Mouse (Mus musculus): ENCODE measurements at regions not wholly inside any gene's neighbourhood (a gene's known extent, or its start where the extent isn't known, plus 50 kb on each side); places are given as distances from the start of the nearest gene placed in this dataset.
"Not testable (repeated sequence)": the region's sequence is repeated elsewhere in the genome, so short reads cannot be mapped to it uniquely, and the experiment has no call there.

DNA sequence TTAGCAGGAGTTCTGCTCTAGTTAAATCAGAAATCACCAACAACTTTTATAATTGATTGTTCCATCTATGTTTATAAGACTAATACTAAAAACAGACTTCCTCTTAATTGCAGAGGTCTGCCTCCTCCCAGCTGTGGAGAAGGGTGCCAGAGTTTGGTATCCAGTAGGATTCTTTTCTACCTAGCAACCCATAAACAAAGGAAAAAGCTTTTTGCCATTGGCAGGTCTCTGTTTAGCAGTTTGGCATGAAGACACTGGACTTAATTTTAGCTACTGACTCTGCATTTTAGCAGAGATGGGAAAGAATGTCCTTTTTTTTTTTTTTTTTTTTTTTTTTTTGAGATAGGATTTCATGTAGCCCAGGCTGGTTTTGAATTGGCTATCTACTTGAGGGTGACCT is 1628.4 kb downstream of the A830018L16Rik start:
- Histone ChIP-seq H3K4me1 (no peaks in the 10 kb centered on the region), H3K4me3 (no peak overlapping the region), H3K27ac (replicated peaks) (no peak overlapping the region), H3K36me3 (replicated peaks) (no peaks in the 10 kb centered on the region), H3K27me3 (replicated peaks; ENCODE audit: low read depth, poor library complexity, severe bottlenecking) (no peaks in the 10 kb centered on the region), H3K9me3 (no peaks in the 10 kb centered on the region)
- DNase-seq (ENCODE audit: low spot score) = no peak

DNA sequence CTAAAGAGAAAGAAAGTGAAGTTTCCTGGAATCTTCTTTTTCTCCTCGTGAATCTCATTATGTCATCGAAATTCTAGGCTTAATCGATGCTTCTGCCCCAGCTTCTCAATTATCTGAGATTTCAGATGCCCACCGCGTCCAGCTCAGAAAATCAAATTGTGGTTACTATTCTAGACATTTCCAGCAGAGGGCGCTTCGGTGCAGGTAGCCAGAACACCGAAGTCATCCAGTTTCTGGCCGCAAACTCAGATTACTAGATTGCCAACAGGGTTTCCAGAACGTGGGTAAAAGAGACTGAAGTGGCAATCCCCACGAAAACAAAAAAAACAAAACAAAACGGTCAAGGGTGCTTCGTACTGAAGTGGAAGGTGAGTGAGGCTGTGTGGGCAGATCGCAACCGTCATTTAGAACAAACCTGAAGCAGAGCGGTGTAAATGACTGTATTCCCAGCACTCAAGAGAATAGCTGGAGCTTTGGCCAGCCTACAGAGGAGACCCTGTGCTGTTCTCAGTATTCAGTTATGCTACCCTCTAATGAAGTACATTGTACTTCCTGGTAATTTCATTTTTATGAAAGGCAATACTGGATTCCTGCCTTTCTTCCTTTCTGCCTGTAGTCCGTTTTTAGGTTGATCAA is 1636.4 kb downstream of the A830018L16Rik start:
- no peaks in the 10 kb centered on the region for H3K4me1 ChIP-seq
- H3K36me3 ChIP-seq (replicated peaks) = no peaks in the 10 kb centered on the region
- peak; percentile 46 for DNase-seq (ENCODE audit: low spot score)
- H3K9me3 ChIP-seq = no peaks in the 10 kb centered on the region
- H3K4me3 ChIP-seq = no peak overlapping the region
- H3K27ac ChIP-seq (replicated peaks) = no peak overlapping the region
- 22% methylated on average over 17 of the region's 17 CpGs for WGBS
- H3K27me3 ChIP-seq (replicated peaks; ENCODE audit: low read depth, poor library complexity, severe bottlenecking) = peaks cover 24% of the 10 kb centered on the region

DNA sequence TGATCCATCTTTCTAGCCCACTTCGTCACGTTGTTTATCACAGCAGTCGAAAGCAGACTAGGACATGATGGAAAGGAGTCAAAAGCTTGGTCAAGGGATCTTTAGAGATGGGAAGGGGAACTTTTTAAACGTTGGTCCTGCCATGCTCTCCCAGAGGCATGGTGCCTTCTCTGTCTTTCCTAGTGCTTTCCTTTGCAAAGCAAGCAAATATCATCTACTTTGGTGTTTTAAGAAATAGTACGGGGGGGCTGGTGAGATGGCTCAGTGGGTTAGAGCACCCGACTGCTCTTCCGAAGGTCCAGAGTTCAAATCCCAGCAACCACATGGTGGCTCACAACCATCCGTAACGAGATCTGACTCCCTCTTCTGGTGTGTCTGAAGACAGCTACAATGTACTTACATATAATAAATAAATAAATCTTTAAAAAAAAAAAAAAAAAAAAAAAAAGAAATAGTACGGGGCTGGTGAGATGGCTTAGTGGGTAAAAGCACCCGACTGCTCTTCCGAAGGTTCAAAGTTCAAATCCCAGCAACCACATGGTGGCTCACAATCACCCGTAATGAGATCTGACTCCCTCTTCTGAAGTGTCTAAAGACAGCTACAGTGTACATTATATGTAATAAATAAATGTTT is 1637.6 kb downstream of the A830018L16Rik start:
- WGBS = 80% methylated on average over 13 of the region's 13 CpGs
- not testable (repeated sequence) for H3K27ac ChIP-seq (replicated peaks); H3K9me3 ChIP-seq; H3K36me3 ChIP-seq (replicated peaks); H3K4me3 ChIP-seq; DNase-seq (ENCODE audit: low spot score); H3K4me1 ChIP-seq
- H3K27me3 ChIP-seq (replicated peaks; ENCODE audit: low read depth, poor library complexity, severe bottlenecking) = peaks cover 24% of the 10 kb centered on the region

DNA sequence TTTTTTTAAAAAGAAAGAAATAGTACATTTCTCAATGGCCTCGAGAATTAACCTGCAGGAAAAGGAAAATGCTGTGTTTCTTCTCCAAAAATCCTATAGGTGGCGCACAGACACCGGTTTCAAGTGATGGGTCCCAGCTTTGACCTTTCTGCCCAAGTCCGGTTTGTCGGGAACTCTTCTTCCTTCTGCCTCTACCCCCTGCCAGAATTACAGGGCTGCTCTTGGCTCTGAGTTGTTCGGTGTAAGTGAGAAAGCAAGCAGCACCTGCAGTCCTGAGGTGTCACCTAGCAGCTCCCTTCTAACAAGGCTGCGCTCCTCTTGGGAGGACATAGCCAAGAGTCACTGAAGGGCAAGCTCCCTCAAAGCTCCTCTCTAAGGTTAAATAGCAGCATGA is 1638.2 kb downstream of the A830018L16Rik start:
- no peak overlapping the region for H3K27ac ChIP-seq (replicated peaks)
- 13% methylated on average over 7 of the region's 7 CpGs for WGBS
- H3K9me3 ChIP-seq = no peaks in the 10 kb centered on the region
- H3K27me3 ChIP-seq (replicated peaks; ENCODE audit: low read depth, poor library complexity, severe bottlenecking) = peaks cover 24% of the 10 kb centered on the region
- no peaks in the 10 kb centered on the region for H3K36me3 ChIP-seq (replicated peaks)
- no peaks in the 10 kb centered on the region for H3K4me1 ChIP-seq
- no peak overlapping the region for H3K4me3 ChIP-seq
- DNase-seq (ENCODE audit: low spot score) = peak; percentile 47

DNA sequence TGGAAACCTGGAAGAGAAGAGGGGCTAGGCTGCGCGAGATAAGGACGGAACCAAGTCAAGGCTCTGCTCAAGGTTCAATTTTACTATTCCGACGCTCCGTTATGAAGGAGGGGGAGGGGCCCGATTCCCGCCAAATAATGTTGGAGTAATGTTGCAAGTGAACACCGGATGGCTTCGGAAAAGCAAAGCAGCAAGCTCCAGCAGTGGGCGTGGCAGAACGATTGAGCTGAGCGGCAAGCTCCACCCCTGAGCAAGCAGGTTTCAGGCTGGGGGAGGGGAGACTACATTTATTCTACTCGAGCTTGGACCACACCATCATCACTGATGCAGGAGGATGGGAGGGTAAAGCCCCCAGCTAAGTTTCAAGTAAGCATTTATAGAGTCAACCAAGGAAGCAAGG is 1643.8 kb downstream of the A830018L16Rik start:
- Histone ChIP-seq H3K9me3 (no peaks in the 10 kb centered on the region), H3K36me3 (replicated peaks) (no peaks in the 10 kb centered on the region), H3K4me3 (no peak overlapping the region), H3K4me1 (0 out of 2 replicates have a peak, but pooled peaks cover 4% of the 10 kb centered on the region), H3K27ac (replicated peaks) (no peak overlapping the region), H3K27me3 (replicated peaks; ENCODE audit: low read depth, poor library complexity, severe bottlenecking) (peaks cover 9% of the 10 kb centered on the region; the same call in 1 of the 2 replicates)
- 23% methylated on average over 14 of the region's 14 CpGs for WGBS
- DNase-seq (ENCODE audit: low spot score) = peak; percentile 38

DNA sequence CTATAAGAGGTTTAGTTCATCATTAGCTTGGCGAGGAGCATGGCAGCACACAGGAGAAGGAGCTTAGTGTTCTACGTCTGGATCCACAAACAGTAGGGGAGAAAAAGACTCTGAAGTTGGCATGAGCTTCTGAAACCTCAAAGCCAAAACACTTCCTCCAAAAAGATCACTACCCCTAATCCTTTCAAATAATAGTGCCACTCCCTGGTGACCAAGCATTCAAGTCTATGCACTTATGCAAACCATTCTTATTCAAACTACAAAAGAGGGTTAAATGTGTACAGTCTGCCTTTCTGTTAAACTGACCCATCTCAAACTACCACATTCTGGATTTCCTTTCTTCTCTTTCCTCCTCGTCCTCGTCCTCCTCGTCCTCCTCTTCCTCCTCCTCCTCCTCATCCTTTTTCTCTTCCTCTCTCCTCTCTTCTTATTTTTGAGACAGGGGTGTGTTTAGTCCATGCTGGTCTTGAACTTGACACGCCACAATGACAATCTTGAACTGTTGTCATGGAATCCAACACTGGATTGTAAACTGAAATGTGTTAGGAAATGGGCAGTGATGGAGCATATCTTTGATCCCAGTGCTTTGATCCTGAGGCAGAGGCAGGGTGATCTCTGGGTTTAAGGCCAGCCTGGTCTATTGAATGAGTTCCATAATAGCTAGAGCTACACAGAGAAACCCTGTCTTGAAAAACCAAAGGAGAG is 1645.9 kb downstream of the A830018L16Rik start:
- DNase-seq (ENCODE audit: low spot score) = no peak
- Histone ChIP-seq H3K27ac (replicated peaks) (no peak overlapping the region), H3K36me3 (replicated peaks) (no peaks in the 10 kb centered on the region), H3K4me1 (0 out of 2 replicates have a peak, but pooled peaks cover 4% of the 10 kb centered on the region), H3K27me3 (replicated peaks; ENCODE audit: low read depth, poor library complexity, severe bottlenecking) (no peaks in the 10 kb centered on the region), H3K4me3 (no peak overlapping the region), H3K9me3 (no peaks in the 10 kb centered on the region)
- WGBS = 76% methylated on average over 6 of the region's 6 CpGs
